Mouse (Mus musculus) urinary bladder, postnatal 14 days (tissue): ENCODE data around the gene Mib2.
A peak's percentile ranks its signal among the peaks of the same experiment; 100 is the strongest.
"Not testable (repeated sequence)": the region's sequence is repeated elsewhere in the genome, so short reads cannot be mapped to it uniquely, and the experiment has no call there.

ENCODE experiments used
- DNase-seq: peaks from one replicate; pipeline ENCODE4 v3.0.0; 2021; ENCODE audit warnings: low spot score

Gene Mib2

DNA sequence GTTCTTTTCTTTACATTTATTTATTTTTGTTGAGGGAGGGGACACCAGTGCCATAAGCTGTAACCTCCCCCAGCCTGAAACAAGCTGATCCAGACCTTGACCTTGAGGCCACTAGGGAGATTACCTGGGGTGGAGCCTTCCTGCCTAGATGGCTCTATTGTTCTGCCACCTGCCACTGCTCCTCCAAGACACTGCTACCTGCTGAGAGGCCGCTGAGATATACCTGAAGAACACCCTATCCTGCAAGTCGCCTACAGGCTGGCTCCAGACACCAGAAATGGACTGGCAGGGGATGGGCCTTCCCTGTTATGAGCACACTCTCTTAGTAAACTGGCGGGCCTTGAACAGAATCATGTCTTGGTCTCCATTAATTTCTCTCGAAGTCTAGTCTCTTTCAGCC, 1.2 kb upstream of the Mib2 start:
- DNase-seq = not testable (repeated sequence)

DNA sequence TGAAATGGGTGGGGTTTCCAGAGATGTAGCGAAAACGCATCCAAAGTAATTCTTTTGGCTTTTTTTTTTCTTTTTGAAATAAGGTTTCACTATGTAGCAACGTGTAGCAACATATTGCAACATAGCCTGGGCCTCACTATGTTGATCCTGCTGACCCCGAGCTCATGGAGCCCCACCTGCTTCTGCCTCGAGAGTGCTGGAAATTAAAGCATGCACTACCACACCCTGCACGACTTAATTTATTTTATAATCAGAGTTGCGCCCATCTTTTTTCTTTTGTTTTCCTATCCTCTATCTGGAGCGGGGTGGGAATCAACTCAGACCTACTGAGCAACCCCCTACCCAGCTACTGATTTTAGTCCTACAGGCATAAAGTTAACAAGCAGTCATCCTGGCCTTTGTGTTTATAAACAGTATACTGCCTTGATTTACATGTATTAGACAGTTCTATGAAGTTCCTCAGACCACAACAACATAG, 639 bp upstream of the Mib2 start:
- no peak for DNase-seq

DNA sequence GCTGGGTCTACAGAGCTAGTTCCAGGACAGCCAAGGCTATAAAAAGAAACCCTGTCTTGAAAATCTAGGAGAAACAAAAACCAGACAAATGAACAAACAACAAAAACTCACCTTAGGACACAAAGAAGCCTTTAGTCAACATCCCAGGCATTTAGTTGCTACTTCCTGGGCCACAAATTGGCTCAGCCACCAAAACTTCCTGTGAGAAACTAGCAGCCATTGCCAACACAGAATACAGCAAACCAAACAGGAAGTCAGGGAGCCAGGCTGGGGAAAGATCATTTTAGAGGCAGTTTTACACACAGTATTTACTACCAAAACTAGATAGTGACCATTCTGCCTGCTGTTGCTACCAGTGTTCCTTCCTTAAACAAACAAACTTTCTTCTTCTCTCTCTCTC, 2.1 kb downstream of the Mib2 start:
- no peak for DNase-seq

DNA sequence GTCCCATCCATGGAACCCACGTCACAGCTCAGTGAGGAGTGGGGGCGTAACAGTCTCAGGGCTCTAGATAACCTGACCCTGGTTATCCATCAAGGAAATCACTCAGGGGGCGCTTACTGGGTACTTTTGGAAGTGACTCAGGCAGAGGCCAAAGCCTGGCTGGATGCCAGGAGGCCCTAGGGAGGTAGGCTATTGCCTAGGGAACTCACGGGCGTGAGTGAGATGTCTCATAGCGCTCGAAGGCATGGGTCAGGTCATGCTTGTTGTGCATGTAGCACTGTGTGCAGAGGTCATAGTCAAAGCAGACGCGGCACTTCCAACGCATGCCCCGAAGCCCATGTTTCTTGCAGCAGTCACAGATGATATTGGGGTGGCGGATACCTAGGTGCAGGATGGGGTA, 8.4 kb downstream of the Mib2 start:
- DNase-seq = peak; percentile 64

DNA sequence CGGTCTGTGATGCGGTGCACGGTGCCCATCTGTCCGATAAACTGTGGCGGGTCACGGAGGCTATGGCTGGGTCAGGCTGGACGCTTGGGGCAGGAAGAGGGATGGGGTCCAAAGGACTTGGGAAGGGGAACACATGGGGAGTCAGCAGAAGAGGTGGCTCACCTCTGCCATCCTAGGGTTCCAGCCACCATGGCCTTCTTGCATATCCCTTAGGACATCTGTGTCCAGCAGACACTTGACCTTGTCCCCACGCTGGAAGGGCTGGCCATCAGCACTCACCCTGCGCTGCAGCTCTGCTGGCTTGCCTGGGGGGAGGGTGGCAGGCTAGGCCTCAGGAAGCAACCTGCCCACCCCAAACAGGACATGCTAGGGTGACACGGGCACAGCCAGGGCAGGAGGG, 10.0 kb downstream of the Mib2 start:
- DNase-seq = no peak

DNA sequence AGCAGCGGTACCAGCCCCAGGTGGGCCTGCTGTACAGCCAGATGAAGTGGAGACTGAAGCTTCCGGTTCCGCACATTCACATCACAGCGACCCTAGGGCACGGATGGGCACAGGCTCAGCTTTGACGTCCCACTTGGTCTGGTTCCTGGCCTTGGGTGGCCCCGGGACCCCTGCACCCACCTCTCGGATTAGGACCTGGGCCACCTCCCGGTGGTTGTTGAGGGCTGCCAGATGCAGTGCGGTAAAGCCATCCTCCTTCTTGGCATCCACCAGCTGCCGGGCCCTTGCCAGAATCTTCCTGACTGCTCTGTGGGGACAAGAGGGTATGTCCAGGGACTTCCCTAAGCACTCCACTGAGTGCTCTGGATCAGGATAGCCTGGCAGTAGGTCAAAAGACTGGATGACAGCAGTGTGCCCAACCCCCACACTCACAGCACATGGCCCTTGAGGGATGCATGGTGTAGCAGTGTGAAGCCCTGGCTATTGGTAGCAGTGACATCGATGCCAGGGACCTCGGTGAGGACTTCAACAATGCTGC, 12.7 kb downstream of the Mib2 start:
- no peak for DNase-seq

DNA sequence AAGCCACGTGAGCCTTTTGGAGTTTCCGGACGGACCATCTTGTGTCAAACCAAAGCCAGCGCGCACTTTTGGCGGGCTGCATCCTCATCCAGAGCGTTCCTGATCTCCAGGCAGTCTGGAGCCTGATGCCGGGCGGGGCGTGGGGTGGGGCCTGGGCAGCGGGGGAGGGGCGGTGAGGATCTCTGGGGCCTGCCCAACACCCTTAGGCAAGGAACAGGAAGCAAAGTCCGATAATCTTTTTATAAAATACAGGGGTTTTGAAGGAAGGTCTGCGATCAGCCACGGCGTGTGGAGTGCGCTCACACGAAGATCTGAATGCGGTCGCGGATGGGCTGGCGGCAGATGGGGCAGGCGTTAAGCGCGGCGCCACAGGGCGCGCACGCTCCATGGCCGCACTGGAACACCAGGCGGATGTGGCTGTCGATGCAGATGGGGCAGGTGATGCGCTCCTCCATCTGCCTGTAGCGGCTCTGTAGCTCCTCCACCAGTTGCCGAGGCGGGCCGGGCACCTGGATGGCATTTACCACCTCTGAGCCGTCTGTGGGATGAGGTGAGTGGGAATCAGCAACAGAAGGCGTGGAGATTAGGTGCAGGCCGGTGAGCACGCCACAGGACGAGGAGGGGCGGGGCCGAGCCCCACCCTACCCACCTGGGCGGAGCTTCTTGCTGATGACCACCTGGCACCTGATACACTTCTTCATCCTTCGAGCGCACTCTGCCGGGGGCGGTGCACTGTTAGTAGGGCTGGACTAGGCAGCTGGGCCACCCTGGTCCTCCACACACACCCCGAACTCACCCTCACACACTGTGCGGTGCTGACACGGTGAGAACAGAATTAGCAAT, 14.3 kb downstream of the Mib2 start:
- DNase-seq = peak; percentile 75

DNA sequence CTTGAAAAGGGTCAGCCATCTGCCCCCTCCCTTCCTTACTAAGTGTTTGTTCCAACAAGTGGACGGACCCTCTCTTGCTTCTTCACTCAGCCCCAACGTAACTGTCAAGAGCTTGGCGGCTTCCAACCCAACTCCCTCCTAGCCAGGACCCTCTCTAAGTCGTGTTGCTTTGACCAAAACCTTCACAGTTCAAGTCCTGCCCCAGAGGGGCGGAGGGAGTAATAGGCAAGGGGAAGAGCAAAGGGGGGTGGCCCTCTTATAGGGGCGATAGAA, 14.9 kb downstream of the Mib2 start:
- no peak for DNase-seq

DNA sequence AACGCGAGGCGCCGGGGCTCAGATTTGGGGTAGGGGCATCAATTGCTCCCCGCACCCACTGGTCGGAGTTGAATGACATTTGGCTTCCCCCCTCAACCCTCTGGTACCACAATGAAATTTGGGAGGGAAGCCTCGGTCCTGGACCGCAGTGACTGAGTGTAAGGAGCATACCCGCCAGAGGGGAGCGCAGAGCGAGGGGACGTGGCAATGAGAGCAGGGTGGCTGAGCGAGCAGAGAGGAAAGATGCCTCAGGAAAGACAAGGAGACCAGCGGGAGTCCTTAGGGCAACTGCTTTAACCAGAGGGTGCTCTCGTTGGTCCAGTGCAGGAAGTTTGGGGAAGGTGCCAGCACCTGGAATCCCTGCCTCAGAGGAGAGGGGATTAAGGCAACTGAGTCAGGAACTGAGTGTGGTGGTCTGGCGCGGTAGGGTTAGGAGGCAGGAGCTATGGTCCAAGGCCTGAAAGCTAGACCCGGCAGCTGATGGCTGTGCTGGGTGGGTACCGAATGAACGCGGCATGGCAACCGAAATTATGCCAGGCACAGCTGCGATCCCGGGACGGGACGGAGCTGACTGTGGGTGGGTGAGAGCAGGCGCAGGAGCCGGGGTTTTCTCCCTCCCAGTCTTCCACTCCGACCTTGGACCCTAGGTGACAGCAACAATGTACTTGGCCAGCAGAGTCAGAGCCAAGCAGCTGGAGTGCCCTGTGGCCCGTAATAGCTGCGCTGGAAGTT, 15.4 kb downstream of the Mib2 start:
- DNase-seq = no peak

DNA sequence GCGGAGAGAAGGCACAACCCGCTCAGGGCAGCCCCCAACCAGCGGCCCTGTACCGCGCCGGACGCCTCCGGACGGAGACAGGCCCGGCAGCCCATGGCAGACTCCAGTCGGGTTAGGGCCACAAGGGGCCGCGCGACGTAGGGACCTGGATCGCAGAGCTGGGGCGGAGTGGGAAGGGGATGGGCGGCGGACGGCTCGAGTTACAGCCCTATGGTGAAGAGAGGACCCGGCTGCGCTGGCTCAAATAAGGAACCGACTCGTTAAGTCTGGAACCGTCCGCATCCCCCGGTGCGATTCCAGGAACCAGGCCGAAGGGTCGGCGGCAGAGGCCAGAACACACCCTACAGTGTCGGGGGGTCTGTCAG, 15.9 kb downstream of the Mib2 start, which contains the start of gene Mmp23:
Mmp23 (minus strand) TSS at position 299 of the 365 bp plus-strand sequence.
- DNase-seq = peak; percentile 75

DNA sequence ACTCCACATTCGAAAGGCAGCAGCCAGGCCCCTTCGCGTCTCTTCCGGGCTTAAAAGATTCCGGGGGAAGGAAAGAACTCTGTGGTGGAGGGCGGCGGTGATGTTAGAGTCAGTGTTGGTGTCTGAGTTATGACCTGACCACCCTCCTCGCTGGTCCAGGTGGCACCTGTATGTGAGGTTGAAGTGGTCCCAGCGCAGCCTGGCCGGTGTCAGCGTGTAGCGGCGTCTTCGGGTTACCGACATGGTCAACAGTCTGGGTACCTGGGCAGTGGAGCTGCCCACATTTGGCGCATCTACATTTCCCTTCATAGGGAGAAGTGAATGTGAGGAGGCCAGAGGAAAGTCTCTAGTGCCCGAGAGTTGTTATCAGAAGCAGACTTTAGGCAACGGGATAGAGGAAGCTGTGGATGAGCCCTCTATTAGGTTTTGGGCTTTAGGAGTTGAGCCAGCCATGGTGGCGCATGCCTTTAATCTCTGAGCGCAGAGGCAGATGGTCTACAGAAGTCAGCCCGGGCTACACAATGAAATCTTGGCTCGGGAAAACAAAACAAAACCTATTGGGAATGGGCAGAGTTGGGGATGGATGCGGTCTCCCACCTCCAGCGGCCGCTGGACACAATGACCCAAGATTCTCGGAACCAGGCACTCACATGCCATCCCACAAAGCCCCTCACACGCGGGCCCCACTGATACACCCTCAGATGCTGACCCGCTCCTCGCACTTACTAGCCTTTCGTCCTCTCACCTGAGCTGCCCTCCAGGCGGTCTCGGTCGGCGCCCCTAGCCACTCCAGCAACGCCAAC, 16.5 kb downstream of the Mib2 start:
- no peak for DNase-seq

DNA sequence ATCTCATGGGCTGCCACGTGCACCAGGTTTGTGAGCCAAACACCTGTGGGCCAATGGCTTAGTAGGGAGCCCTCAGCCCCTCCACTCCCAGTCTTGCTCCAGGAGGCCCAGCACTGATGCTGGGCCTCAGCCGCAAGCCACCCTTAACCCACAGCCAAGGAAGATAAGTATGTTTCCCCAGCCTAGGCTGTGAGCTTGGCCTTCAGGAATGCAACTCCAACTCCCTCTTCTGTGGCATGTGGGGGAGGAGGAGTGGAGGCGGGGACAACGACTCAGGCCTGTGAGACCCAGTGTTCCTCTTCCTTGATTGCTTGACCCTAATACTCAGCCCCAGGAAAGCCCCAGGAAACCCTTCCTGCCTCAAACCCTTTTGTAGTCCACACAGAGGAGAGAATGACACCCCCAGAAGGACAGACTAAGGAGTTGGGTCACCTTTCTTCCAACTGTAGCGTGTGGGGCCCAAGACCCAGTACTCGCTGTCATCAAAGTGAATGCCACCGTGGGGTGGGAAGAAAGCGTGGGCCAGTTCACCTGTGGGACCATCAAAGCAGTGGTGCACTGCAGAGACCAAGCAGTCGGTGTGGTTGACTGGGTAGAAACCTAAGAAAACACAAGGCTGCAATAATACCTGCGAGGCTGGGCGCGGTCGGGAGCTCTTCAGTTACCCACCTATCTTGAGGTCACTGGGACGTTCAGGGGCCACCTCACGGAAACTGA, 17.3 kb downstream of the Mib2 start:
- peak; percentile 80 for DNase-seq

DNA sequence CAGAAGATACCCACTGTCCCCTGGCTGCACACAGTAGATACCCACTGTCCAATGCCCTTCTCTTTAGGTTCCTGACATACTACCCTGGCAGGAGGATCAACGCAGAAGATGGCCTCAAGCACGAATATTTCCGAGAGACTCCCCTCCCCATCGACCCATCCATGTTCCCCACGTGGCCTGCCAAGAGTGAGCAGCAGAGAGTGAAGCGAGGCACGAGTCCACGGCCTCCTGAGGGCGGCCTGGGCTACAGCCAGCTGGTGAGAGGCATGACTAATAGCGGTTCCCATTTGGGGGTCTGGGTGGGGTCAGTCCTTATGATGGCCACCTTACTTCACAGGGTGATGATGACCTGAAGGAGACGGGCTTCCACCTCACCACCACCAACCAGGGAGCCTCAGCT, 19.6 kb downstream of the Mib2 start:
- no peak for DNase-seq

DNA sequence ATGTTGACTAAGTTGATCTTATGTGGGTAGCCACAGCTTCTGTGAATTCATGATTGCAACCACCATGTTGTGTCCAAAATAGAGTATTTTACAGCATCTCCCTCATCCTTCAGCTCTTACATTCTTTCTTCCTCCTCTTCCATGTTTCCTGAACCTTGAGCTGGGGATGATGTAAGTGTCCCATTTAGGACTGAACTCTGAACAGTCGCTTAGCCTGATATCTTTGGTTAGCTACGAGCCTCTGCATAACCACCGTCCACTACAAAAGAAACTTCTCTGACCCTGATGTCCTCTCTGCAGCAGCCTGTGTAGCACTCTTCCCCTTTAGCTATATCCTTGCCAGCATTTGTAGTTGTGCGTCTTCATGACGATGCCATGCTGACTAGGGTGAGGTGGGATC, 23.3 kb downstream of the Mib2 start:
- DNase-seq = no peak

DNA sequence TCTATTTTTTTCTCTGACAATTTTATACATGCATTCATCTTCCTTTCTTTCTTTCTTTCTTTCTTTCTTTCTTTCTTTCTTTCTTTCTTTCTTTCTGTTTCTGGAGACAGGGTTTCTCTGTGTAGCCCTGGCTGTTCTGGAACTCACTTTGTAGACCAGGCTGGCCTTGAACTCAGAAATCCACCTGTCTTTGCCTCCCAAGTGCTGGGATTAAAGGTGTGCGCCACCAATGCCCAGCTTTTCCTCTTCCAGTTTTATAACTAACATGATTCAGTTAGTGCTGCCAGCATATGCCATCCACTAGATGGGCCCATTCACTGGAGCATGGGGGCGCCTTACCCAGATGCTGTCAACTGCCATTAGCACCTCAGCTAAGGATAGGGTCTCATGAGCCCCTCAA, 23.7 kb downstream of the Mib2 start, which contains the start of gene Gm10563:
Gm10563 (minus strand) TSS at position 101 of the 400 bp plus-strand sequence.
- not testable (repeated sequence) for DNase-seq

DNA sequence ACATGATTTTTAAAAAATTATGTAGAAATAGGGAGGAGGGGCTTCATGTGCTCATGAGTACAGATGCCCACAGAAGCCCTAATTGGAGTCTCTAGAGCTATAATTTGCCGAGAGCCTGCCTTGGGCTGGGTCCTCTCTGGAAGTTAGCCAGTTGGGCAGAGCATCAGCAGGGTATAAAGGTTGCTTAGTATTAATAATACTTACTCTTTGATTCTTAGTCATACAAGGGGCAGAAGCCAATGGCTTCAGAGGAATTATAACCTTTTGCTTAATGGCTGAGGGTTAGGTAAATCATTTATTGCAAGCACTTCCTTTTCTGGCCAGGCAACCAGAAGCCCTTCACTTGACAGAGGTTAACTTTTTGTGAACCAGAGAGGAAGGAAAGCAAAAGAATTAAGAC, 25.5 kb downstream of the Mib2 start:
- no peak for DNase-seq

DNA sequence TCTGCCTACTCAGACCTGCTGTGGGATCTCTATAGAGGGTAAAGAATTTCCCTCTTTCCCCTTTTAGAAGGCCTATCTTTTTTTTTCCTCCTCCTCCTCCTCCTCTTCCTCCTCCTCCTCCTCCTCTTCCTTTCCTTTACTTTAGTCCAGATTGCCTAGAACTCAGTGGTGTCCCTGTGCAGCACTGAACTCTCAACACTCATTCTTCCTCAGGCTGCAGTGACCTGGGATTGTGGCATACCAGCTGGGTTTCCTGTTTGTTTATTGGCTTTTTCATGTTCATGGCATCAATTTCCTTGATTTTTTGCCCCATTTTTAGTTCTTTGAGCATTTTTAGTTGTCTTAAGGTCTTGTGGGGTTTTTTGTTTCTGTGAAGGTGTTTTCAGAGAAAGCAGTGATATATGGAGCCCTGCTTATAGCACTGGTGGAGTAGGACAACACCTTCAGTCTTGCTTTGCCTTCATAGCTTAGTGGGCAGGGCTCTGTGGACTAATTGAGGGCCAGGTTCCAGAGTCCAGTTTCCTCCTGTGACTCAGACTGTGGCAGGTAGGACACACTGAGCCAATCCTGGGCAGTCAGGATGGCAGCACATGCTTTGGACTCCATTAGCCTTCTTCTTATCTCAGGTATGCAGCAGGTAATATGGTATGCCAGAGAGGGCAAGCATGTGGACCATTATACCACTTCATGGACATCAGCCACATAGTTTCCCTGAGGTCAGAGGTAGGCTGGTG, 33.1 kb downstream of the Mib2 start:
- DNase-seq = no peak

DNA sequence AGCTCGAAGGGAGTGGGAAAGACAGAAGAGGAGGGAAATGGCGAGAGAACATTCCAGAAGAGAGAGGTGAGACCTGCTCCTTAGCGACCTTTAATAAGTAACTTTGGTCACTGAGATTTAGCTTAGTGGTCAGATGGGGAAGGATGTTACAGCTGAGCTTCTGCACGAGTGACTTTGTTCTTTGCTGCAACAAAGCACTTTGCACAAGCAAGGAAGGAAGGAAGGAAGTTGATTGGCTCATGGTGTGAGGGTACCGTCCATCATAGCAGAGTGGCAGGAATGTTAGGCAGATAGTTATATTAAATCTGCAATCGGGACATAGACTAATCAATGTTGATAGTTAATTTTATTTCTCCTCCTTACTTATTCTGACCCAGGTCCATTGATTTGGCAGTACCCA, 38.7 kb downstream of the Mib2 start:
- DNase-seq = no peak

DNA sequence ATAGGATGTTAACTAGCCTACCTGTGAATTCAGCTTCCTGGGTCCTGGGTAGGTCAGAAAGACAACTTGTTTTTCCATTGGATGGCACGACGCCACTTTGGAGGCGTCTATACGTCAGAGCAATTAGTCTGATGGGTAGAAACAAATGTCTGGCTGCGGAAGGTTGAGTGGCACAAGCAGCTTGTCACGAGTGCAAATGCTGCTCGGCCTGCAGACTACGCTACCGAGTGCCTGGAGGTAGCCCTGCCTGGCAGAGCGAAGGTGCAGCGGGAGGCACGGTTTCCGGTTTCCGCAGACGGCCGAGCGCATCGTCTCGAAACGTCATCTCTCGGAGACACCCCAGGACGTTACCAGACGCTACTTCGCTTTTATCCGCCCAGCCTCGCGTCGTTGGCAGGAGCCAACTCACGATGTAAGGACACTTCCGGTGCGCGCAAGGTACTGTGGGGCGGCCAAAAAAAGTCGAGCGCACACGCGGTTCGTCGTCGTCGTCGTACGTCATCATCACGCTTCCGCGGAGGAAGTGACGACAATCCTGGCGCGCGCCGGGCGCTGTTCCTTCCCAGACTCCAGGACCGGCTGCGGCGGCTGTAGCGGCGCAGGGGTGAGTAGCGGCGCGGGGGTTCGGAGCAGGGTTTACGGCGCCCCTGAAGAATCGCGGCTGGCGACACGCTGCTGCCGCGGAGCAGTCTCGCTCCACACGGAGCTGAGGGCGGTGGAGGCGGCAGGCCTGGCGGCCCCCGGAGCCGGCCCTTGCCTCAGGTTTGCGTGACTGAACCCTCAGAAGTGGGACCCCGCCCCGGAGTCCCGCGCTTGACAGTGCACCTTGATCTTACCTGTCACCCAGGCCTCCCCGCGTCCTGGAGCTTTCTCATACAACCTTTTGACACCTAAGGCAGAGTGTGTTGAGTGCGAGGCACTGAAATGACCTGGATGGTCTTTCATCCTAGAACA, 44.4 kb downstream of the Mib2 start, which contains the start of gene Cdk11b:
Cdk11b (plus strand) TSS at position 517 of the 954 bp plus-strand sequence.
- DNase-seq = peak; percentile 97

DNA sequence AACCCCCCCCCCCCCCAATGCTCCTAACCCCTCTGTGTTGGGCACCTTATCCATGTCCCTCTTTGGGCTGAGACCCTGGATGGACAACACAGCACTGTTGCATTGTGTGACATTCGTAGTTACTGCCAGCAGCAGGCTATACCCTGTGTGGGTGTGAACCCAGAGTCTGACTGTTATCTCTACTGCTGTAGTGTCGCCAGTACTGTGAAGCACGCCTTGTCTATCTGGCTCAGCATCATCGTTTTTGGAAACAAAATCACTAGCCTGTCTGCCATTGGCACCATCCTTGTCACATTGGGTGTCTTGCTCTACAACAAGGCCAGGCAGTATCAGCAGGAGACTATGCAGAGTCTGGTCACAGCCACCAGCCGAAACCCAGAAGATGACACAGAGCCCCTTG, 50.7 kb downstream of the Mib2 start:
- DNase-seq = no peak
